Mouse (Mus musculus): ENCODE data around the gene Ttc33.

GRCm38 (mm10) chr15:5209116-5209515, 23.8 kb downstream of the Ttc33 start:
- TF ChIP-seq CTCF (IDR thresholded peaks at IDR 0.05; ENCODE audit: low read depth) (no peak), EP300 (IDR thresholded peaks at IDR 0.05; ENCODE audit: low read depth) (no peak)

All from liver, embryonic 14.5 days (tissue).